Mouse (Mus musculus) layer of hippocampus, adult 2 months (tissue): ENCODE data around the gene Otop2. TPM values are rescaled to one million over a fixed set of nuclear protein-coding genes. Genes with fewer than 3 reads are reported as not detected.
A peak's percentile ranks its signal among the peaks of the same experiment; 100 is the strongest.

Experiments used
- DNase-seq, 2 experiments: peaks; one replicate each; pipeline ENCODE4 v3.0.0; 2022; ENCODE audit warnings: low spot score in 2 of 2
- H3K27ac ChIP-seq: fragments of 200-600 bp; 2 replicates; pipeline ENCODE4 v1.8.1; 2022
- H3K4me3 ChIP-seq: fragments of 200-600 bp; 2 replicates; pipeline ENCODE4 v1.8.1; 2022; ENCODE audit warnings: mild to moderate bottlenecking
- CTCF ChIP-seq: fragments of 200-600 bp; conservative IDR thresholded peaks from 2 replicates; pipeline ENCODE4 v1.8.1; 2022; ENCODE audit warnings: antibody characterized with exemption, mild to moderate bottlenecking, moderate library complexity
- total RNA-seq, 2 experiments: library from RNA; stranded (reverse); gene quantifications; 2 replicates each; pipeline ENCODE4 v1.2.3; 2021

Gene Otop2
- total RNA-seq, 2 experiments from 2014 or later, result 0.51 to 0.59 TPM

DNA sequence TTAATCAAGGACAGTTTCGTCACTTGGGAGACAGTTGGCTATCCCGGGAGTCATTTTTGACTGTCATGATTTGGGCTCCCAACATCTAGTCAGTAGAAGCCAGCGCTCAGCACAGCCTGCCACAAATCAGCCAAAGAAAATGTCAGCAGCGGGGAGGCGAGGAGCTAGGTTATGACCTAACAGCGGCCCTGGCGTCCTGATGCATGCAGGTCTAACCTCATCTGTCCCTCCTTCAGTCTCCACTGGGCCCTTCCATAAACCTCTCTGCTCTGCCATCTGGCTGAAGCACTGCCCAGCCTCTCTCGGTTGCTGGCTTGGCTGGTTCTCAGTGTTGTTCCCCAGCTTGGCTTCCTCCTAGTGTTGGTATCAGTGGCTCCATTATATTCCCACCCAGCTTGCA is 24.7 kb upstream of the Otop2 start:
- TF ChIP-seq CTCF, result no peak; the same call in 1 of the 2 replicates
- Histone ChIP-seq H3K4me3 (no peak overlapping the region), H3K27ac (peak overlapping the region; percentile 87)
- peak in 1 of 2 experiments; percentile 66 for DNase-seq

DNA sequence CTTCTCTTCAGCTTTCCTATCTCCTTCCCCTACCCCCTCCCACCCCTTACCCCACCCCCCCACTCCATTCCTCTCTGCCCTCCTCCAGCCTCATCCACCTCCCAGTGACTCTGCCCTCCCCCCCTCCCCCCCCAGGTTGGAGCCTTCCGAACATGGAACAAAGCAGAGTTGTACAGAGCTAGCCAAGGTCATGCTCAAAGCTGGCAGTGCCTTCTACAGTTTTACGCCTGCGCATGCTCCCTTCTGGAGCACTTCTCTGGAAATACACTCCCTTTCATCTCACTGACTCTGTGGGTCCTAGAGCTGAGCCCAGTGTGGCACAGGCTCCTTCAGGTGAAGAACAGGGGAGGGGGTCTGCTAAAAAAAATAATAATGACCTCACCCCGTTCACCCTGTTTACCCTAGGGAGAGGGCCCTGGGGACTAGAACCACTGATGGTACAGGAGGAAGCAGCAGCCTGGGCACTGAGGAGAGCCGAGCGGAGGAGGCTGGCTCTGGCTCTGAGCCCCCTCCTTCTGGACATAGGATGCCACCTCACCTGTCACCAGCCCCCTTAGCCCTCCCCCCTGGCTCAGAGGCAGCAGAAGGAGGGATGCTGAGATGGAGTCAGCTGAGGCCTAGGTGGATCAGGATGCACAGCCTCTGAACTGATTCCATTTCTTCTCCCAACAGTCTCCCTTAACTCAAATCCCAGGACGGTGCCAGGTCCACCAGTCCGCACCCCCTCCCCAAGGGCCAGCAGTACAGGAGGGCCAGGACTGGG is 24.1 kb upstream of the Otop2 start:
- Histone ChIP-seq H3K27ac (peak overlapping the region; percentile 89), H3K4me3 (no peak overlapping the region)
- peak in 1 of 2 experiments; percentile 53 for DNase-seq
- TF ChIP-seq CTCF, result no peak

DNA sequence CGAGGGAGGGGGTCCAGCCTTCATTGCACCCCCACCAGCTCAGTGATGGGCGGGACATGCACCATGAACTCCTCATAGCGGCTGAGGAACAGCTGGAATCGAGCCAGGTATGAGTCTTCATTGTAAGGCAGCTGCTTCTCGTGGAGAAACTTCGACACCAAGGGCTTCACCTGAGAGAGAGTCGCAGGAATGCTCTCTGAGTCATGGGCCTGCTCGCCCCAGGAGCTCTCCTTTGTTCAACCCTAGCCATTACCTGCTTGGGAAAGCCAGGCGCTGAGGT is 23.5 kb upstream of the Otop2 start:
- no peak for TF ChIP-seq CTCF
- Histone ChIP-seq H3K4me3 (no peak overlapping the region), H3K27ac (peak overlapping the region; percentile 89)
- DNase-seq, result no peak

DNA sequence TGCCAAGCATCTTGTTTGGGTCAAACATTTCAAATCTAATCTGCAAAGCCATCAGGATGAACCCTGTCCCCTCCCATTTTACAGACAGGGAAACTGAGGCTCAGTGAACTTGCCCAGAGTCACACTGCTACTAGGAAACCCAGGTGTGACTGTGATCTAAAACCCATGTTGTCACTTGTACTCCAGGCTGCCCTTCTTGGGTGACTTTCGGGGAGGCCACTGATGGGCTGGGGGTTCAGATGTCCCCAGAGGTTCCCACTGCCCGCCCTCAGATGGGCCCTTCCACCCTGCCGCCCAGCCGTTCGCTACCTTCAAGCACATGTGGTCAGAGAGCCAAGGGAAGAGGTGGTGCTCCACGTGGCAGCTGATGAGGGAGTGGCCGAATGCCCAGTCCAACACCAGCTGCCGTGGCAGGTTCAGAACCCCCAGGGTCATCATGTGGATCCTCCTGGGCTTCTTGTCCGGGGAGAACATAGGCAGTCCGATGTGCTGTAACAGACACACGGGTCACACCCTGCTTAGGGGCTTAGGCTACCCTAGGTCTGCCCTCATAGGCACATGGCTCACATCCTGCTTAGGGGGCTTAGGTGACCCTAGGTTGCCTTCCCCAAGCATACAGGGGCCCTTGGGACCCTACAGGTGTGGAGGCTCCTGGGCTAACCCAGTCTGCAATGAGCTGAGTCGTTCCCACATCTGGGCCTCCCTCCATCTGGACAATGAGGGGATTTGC is 22.9 kb upstream of the Otop2 start:
- no peak for DNase-seq
- TF ChIP-seq CTCF, result no peak

DNA sequence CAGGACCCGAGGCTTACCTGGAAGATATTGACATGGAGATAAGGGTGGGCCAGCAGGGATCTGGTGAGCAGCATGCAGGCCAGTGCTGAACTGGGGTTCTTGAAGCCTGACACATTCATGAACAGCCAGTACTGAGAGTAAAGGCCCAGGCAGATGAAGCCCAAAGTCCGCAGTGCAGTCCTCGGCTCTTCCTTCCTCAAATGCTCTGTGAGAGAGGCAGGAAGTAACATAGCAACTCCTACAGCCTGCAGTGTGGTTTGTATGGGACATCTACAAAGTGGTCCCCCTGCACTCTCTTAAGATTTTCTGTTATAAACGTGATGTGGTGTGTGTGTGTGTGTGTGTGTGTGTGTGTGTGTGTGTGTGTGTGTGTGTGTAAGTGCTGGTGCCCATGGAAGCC is 21.7 kb upstream of the Otop2 start:
- Histone ChIP-seq H3K4me3 (no peak overlapping the region), H3K27ac (peak overlapping the region; percentile 23; the same call in 1 of the 2 replicates)
- no peak for DNase-seq
- TF ChIP-seq CTCF, result no peak

More for the DNA sequence above, 22.9 kb upstream of the Otop2 start:
- Histone ChIP-seq H3K4me3 (no peak overlapping the region), H3K27ac (no peak overlapping the region)

DNA sequence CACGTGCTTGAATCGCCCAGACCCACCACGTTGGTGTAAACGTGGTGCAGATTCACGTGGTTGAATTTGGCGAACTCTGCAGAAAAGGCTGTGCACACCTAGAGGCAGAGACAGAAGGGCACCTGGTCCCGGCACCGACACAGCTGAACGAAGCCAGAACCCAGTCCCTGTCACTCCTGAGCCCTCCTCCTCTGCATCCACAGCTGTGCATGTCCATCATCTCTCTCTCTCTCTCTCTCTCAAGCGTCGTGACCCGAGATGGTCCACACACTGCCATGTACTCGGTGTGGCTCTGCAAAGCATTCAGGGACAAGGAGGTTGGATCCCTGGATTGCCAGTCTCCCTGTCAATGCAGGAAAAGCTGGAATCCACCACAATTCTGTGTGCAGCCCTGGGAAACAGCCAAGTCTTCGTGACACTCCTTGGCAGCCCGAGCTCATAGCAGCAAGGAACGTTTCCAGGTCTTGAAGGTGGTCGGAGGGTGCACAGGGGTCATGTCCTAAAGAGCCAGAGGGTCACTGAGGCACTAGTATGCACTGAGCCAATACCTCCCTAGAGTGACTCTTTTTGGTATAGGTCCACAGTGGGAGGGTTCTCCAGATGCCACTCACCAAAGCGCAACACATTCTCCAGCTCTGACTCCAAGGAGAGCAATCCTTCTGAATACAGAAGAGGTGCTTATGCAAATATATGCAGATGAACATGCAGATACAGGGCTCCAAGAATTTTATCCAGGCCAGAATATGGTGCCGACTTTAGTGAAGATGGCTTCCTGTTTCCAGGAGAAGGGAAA is 20.6 kb upstream of the Otop2 start:
- H3K27ac ChIP-seq, result peak overlapping the region; percentile 69
- no peak overlapping the region for H3K4me3 ChIP-seq
- no peak for DNase-seq
- no peak for TF ChIP-seq CTCF

DNA sequence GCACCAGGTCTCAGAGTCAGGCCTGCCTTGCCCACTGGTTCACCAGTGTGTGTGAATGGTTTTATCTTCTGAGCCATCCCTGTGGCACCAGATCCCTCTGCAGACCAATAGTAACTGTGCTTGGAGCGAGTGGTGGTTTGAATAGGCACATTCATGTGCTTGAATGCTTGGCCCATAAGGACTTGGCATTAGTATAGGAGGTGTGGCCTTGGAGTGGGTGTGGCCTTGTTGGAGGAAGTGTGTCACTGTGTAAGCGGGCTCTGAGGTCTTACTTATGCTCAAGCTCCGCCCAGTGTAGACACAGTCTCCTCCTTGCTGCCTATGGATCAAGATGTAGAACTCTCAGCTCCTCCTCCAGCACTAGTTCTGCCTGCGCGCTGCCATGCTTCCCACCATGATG is 19.6 kb upstream of the Otop2 start:
- peak overlapping the region; percentile 69; the same call in 1 of the 2 replicates for H3K27ac ChIP-seq
- TF ChIP-seq CTCF, result no peak
- H3K4me3 ChIP-seq, result no peak overlapping the region
- DNase-seq, result no peak

DNA sequence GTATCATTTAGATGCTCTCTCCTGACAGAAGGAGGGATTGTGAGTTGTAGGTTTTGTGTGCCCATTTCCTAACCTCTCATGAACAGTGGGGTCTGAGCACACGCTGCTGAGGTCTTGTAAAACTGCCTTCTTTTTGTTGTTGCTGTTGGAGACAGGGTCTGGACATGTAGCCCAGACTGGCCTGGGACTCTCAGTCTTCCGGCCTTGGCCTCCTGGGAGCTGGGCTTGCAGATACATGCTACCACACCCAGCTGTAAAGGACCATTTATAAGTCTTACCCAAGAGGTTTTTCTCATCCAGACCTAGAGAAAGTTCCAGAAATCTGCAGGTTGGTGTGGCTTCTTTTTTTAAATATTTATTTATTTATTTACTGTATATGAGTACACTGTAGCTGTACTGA is 18.7 kb upstream of the Otop2 start:
- no peak for DNase-seq
- Histone ChIP-seq H3K27ac (no peak overlapping the region), H3K4me3 (no peak overlapping the region)
- TF ChIP-seq CTCF, result no peak

DNA sequence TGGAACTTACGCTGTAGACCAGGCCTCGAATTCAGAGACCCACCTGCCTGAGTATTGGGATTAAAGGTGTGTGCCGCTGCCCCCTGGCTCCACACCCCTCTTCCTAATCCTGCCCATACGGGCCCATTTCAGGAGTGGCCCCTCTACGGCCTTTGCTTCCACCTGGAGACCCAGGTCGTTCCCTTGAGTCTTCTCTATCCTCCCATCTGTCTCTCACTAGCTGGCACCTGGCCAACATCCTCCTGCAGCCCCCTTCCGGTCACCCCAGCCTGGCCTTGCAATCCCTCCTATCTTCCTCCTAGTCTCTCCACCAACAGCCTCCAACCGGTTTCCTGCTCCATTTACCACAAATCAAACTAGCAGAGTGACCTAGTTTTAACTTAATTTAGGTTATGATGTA is 17.1 kb upstream of the Otop2 start:
- Histone ChIP-seq H3K4me3 (no peak overlapping the region), H3K27ac (no peak overlapping the region)
- TF ChIP-seq CTCF, result no peak
- no peak for DNase-seq

DNA sequence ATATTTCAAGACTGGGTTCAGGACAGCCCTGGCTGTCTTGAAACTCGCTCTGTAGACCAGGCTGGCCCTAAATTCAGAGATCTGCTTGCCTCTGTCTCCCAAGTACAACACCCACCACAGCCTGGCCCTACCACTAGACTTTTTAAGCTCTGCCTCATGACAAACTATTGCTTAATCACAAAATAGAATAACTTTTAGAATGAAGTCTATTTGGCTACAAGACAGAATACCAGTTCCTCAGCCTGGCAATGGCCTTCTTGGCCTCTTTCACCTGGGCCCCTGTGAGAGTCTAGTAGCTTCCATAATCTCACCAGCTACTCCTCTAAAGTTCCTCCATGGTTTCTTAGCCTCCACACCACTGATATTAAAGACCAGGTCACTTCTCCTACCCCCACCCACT is 16.6 kb upstream of the Otop2 start:
- no peak overlapping the region for H3K27ac ChIP-seq
- no peak for DNase-seq

DNA sequence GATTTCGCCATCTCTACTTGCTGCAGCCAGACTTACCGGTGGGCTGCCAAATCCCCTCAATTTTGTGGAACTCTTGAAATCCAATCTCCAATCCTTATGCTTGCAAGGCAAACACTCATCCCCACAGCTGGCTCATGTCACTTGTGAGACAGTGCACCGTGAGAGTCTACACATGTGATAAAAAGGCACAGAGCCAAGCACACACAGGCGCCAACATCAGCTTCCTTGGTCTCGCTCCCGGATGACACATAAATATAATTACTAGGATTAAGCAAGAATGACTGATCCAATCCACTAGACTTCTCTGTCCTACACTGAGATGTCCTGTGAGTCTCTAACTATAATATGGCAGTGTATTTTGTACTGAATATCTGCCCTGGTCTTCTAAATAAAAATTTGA is 16.0 kb upstream of the Otop2 start:
- Histone ChIP-seq H3K4me3 (no peak overlapping the region), H3K27ac (no peak overlapping the region)
- no peak for DNase-seq
- TF ChIP-seq CTCF, result no peak

More for the DNA sequence above, 16.6 kb upstream of the Otop2 start:
- TF ChIP-seq CTCF, result no peak
- no peak overlapping the region for H3K4me3 ChIP-seq

DNA sequence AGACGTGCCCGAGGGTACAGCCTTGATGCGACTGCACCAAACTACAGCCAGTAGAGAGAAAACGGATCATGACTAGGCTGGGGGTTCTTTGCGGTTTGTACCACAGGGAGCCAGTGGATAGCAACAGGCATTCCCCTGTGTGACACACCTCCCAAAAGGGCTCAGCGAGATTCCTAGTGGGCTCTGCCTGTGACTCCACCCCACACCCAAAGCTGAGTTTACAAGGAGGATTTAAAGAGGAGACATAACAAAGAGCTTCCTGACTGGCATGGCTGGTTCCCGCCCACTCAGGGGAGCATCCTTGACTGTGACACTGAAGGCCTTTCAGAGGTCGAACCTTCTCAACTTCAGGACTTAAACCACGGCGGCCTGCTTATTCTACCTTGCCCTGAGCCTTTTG is 15.5 kb upstream of the Otop2 start:
- DNase-seq, result no peak
- no peak overlapping the region for H3K27ac ChIP-seq
- H3K4me3 ChIP-seq, result no peak overlapping the region
- no peak for TF ChIP-seq CTCF
